Mouse (Mus musculus) forebrain, embryonic 11.5 days (tissue): ENCODE results near the gene Ergic1. TPM values are rescaled to one million over a fixed set of nuclear protein-coding genes. Genes with fewer than 3 reads are reported as not detected.

Experiments used
- ATAC-seq: fragments of 200-750 bp; cut with Nextera tagmentation; replicated peaks from 2 replicates; pipeline ENCODE4 v1.8.0; 2017; ENCODE audit warnings: moderate TSS enrichment; ENCODE audit not compliant: low FRiP score
- DNase-seq: peaks from one replicate; pipeline ENCODE4 v3.0.0-alpha.2; 2017; ENCODE audit warnings: low spot score
- H3K27ac ChIP-seq: fragments of 300-500 bp; sonication (generic); 2 replicates; pipeline ENCODE4 v1.5.1; 2014; ENCODE audit warnings: low read depth, low read length
- H3K27me3 ChIP-seq: fragments of 300-500 bp; sonication (generic); 2 replicates; pipeline ENCODE4 v1.6.1; 2014; ENCODE audit warnings: mild to moderate bottlenecking, low read length, mixed read lengths; ENCODE audit not compliant: control insufficient read depth, insufficient read depth
- H3K36me3 ChIP-seq: fragments of 300-500 bp; sonication (generic); 2 replicates; pipeline ENCODE4 v1.6.1; 2014; ENCODE audit warnings: mild to moderate bottlenecking, low read length, moderate library complexity, mixed read lengths; ENCODE audit not compliant: control insufficient read depth, insufficient read depth
- H3K4me1 ChIP-seq: fragments of 300-500 bp; sonication (generic); replicated peaks from 2 replicates; pipeline ENCODE4 v1.6.1; 2014; ENCODE audit warnings: low read length, mixed read lengths; ENCODE audit not compliant: control insufficient read depth, insufficient read depth
- H3K4me2 ChIP-seq: fragments of 300-500 bp; sonication (generic); 2 replicates; pipeline ENCODE4 v1.6.1; 2014; ENCODE audit warnings: low read depth, mild to moderate bottlenecking, low read length, moderate library complexity, mixed read lengths; ENCODE audit not compliant: severe bottlenecking
- H3K4me3 ChIP-seq: fragments of 300-500 bp; sonication (generic); 2 replicates; pipeline ENCODE4 v1.5.1; 2014; ENCODE audit warnings: low read depth, low read length
- H3K9ac ChIP-seq: fragments of 300-500 bp; sonication (generic); 2 replicates; pipeline ENCODE4 v1.6.1; 2014; ENCODE audit warnings: low read length
- H3K9me3 ChIP-seq: fragments of 300-500 bp; sonication (generic); 2 replicates; pipeline ENCODE4 v1.6.1; 2016; ENCODE audit warnings: low read length, mixed read lengths; ENCODE audit not compliant: control insufficient read depth
- WGBS: fragments of 180-500 bp; shearing (Covaris S2); extraction: QIAGEN DNeasy Blood & Tissue Kit; methylation state at CpG from one replicate; pipeline ENCODE4 v1.1.7; 2014; 5-methylcytosine and 5-hydroxymethylcytosine counted together
- polyA plus RNA-seq: library from polyadenylated mRNA; unstranded; fragments of >200 nt; fragmentation: Nextera tagmentation; extraction: Ambion mirVana; gene quantifications from 2 replicates; pipeline ENCODE4 v1.2.1, GENCODE M21; 2014

The Ergic1 gene
- polyA plus RNA-seq, 1 experiment from 2014 or later: 139 TPM

DNA sequence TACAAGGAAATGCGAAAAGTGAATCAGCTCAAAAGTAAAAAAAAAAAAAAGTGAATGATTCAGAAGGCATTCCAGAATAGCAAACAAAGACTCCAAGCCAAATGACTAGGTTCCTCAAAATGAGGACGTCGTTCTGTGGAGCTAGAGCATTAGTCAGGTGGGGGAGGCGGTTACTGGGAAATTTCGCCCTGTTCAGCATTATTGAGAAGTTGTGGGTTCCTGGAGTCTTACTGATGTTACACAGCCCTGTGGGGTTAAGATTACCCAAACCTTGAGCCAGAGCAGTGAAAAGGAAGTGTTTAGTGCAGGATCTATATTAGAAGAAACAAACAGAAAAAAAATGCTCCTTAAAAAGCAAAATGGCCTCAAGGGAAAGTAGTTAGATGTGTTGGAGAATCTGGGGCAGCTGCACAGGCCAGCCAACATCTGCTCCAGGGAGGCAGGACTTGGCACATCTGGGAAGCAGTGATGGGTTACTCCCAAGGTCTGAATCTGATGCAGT is 27.4 kb upstream of the Ergic1 start:
- no peak overlapping the region for H3K9ac ChIP-seq
- H3K27me3 ChIP-seq: no peaks in the 10 kb centered on the region
- no peaks in the 10 kb centered on the region for H3K4me1 ChIP-seq
- no peak for DNase-seq
- no peaks in the 10 kb centered on the region for H3K9me3 ChIP-seq
- no peak for ATAC-seq
- no peak overlapping the region for H3K4me3 ChIP-seq
- 80% methylated on average over 5 of the region's 5 CpGs for WGBS
- H3K36me3 ChIP-seq: no peaks in the 10 kb centered on the region
- H3K27ac ChIP-seq: no peak overlapping the region
- H3K4me2 ChIP-seq: no peak overlapping the region

DNA sequence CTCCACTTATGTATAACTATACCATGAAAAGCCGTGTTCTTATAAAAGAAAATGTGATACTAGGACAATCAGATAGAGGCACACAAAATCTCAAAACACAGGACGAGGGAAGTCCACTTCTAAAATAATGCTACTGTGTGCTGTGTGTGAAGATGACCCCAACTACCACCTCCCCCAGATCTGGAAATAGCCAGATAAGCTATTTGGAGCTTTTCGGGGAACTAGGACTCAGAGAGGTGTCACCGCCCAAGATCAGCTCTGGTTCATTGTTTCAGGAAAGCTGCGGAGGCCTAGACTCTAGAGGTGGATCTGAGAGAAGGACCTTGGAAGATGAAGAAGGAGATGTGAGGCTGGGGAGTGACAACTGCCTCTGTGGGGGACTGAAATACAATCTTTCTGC is 26.6 kb upstream of the Ergic1 start:
- H3K9ac ChIP-seq: no peak overlapping the region
- ATAC-seq: no peak
- no peaks in the 10 kb centered on the region for H3K4me1 ChIP-seq
- H3K36me3 ChIP-seq: no peaks in the 10 kb centered on the region
- DNase-seq: no peak
- WGBS: 89% methylated on average over 5 of the region's 5 CpGs
- no peak overlapping the region for H3K27ac ChIP-seq
- H3K4me2 ChIP-seq: no peak overlapping the region
- no peaks in the 10 kb centered on the region for H3K9me3 ChIP-seq
- no peak overlapping the region for H3K4me3 ChIP-seq
- no peaks in the 10 kb centered on the region for H3K27me3 ChIP-seq

DNA sequence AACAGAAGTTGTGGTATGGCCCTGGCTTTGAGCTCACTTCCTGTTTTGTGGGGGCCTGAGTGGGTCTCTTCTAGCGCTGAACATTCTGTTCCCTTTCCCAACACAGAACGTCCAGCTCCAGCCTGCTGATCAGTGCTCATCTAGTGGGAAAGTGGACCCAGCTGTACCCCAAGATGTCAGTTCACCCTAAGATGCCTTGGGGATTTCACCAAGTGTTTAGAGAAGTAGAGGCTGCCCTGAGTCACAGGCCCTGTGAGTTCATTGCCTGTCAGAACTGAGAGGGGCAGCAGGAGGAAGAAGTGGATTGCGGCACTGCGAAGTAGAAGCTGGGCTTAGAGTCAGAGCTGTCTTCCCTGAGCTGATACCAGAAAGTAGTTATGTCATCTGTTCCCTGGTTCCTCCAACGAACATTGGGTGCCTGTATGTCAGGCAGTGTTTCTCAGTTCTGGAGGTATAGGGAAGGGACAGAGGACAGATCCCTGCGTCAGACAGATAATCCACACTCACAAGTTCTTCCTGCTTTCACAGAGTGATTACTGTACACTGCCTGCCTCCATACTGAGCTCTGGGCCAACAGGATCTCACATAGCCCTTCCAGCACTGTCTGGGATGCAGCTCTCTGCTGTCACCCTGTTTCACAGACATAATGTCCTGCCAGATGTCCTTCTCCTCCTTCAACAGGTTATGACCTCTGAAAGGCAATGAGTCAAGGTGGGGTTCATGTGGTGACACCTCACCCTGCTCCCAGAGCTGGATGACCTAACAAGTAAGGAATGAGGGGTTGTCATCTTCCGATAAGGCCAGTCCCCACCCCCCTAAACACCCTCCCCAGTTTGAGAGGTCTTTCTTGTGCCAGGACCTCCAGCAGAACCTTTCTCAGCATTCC is 25.8 kb upstream of the Ergic1 start:
- WGBS: 85% methylated on average over 7 of the region's 7 CpGs
- H3K27ac ChIP-seq: no peak overlapping the region
- no peaks in the 10 kb centered on the region for H3K9me3 ChIP-seq
- H3K27me3 ChIP-seq: no peaks in the 10 kb centered on the region
- no peak overlapping the region for H3K4me2 ChIP-seq
- no peaks in the 10 kb centered on the region for H3K4me1 ChIP-seq
- ATAC-seq (no peak), DNase-seq (no peak)
- H3K36me3 ChIP-seq: no peaks in the 10 kb centered on the region
- no peak overlapping the region for H3K4me3 ChIP-seq
- H3K9ac ChIP-seq: no peak overlapping the region

DNA sequence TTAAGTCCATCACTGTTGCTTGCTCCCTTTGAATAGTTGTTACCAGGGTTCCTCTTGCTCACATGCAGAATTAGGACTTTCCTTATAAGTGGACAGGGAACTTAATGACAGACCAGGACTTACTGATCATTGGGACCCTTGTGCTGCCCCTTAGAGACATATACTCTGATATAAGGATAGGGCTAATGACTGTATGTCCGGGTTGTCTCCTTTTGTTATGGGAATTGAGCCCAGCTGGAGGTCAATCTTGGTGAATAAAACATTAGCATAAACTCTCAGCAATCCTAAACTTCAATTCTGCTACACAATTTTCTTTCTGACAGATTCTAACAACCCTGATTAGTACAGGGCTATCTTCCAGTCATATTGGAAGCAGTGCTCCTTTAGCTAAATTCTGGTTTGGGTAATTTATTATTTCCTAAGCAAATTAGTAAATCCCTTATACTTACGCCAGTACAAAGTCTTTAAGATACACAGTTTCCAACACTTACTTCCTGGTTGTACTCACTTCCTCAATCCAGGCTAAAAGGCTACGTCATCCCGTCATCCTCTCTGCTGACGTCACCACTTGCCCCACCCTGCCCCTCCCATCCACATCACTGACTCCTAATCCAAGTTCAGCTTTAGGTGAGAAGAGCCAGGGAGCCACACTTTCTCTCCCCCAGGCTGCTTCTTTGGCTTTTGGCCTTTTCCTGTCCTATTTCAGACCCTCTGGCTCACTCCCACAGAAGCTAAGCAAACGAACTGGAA is 23.4 kb upstream of the Ergic1 start:
- ATAC-seq: no peak
- Histone ChIP-seq H3K27ac (no peak overlapping the region), H3K36me3 (no peaks in the 10 kb centered on the region), H3K4me2 (no peak overlapping the region), H3K4me1 (no peaks in the 10 kb centered on the region), H3K27me3 (no peaks in the 10 kb centered on the region), H3K4me3 (no peak overlapping the region), H3K9me3 (no peaks in the 10 kb centered on the region), H3K9ac (no peak overlapping the region)
- 43% methylated on average over 6 of the region's 6 CpGs for WGBS
- no peak for DNase-seq

DNA sequence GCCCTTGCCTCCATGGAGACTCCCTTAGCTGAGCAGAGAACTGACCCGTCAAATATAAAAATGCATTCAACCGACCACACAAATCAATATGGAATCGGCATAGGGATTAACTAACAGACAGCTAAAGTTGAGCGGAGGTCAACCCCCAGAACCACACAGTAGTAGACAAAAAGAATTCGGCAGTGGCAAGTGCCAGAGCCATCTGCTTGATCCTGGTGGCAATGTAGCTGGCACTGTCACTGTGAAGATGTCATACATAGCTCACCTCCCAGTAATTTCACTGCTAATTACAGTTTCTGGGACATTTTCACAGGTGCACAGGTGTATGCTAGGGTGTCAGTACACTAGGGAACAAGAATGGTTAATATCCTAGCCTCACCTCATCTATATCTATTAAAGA is 21.2 kb upstream of the Ergic1 start:
- DNase-seq (no peak), ATAC-seq (no peak)
- H3K4me3 ChIP-seq: no peak overlapping the region
- WGBS: 80% methylated on average over 5 of the region's 5 CpGs
- H3K27ac ChIP-seq: no peak overlapping the region
- H3K27me3 ChIP-seq: no peaks in the 10 kb centered on the region
- H3K4me1 ChIP-seq: no peaks in the 10 kb centered on the region
- no peaks in the 10 kb centered on the region for H3K9me3 ChIP-seq
- no peaks in the 10 kb centered on the region for H3K36me3 ChIP-seq
- no peak overlapping the region for H3K9ac ChIP-seq
- no peak overlapping the region for H3K4me2 ChIP-seq

- no peak overlapping the region for H3K27ac ChIP-seq
- H3K9me3 ChIP-seq: no peaks in the 10 kb centered on the region
- H3K27me3 ChIP-seq: no peaks in the 10 kb centered on the region
- no peaks in the 10 kb centered on the region for H3K36me3 ChIP-seq
- H3K4me1 ChIP-seq: no peaks in the 10 kb centered on the region
- no peak overlapping the region for H3K9ac ChIP-seq
- ATAC-seq (no peak), DNase-seq (no peak)
- H3K4me2 ChIP-seq: no peak overlapping the region
- H3K4me3 ChIP-seq: no peak overlapping the region
- 91% methylated on average over 8 of the region's 8 CpGs for WGBS
These were observed 16.8 kb upstream of the Ergic1 start for GRCm38 (mm10) chr17:26544319-26544963.

DNA sequence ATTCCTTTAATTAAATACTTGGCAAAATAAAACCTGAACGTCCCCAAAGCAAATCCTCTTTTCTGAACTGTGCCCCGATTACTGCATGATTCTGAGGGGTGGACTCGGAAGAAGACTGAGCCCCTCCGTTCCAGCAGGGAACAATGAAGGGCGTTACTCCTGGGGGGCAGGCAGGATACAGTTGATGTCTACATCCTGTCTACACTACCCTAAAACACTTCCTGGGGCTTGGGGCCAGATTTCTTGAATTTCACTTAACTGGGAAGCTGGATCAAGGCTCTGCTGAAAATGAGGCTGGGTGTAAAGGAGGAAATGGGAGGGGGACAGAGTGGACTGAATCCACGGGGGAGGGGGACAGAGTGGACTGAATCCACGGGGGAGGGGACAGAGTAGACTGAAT is 13.5 kb upstream of the Ergic1 start:
- no peak overlapping the region for H3K4me3 ChIP-seq
- H3K27me3 ChIP-seq: no peaks in the 10 kb centered on the region
- ATAC-seq: no peak
- no peak overlapping the region for H3K9ac ChIP-seq
- no peak overlapping the region for H3K4me2 ChIP-seq
- no peaks in the 10 kb centered on the region for H3K4me1 ChIP-seq
- no peak for DNase-seq
- 41% methylated on average over 7 of the region's 7 CpGs for WGBS
- H3K36me3 ChIP-seq: no peaks in the 10 kb centered on the region
- H3K27ac ChIP-seq: no peak overlapping the region
- no peaks in the 10 kb centered on the region for H3K9me3 ChIP-seq

- H3K9me3 ChIP-seq: no peaks in the 10 kb centered on the region
- no peaks in the 10 kb centered on the region for H3K4me1 ChIP-seq
- H3K4me3 ChIP-seq: no peak overlapping the region
- no peak overlapping the region for H3K9ac ChIP-seq
- no peak overlapping the region for H3K27ac ChIP-seq
- no peak for DNase-seq
- H3K27me3 ChIP-seq: no peaks in the 10 kb centered on the region
- H3K36me3 ChIP-seq: no peaks in the 10 kb centered on the region
- ATAC-seq: no peak
- H3K4me2 ChIP-seq: no peak overlapping the region
- 14% methylated on average over 5 of the region's 5 CpGs for WGBS
These were observed 12.7 kb upstream of the Ergic1 start for GRCm38 (mm10) chr17:26548566-26548965.
